In the genomic region with DNA sequence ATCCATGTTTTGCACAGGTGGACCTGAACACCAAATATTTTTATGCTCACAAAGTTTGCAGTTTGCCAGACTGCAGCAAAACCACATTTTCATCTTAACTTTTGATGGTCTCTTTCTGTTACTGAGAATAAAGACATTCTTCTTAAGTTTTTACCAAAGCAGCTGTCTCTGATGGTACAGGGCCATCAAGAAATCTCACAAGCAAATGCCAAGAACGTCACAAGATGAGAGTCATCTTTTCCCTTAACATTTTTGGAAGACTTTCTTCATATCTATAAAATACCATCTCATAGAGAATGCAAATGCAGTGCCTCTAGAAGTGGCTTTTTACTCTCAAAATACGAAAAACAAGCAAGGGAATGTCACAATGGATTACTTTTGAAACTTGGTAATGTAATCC, we compare ENCODE assay signal across 23 mouse cellular contexts.
A peak's percentile ranks its signal among the peaks of the same experiment; 100 is the strongest.
DNase-seq lines count a peak whose midpoint lies in the region; ATAC-seq and TF ChIP-seq lines count a peak whose summit lies in the region.
"Had no signal": no experiment of that assay in that cellular context is flagged by ENCODE, and none has a peak within 500 bp of the region (broad histone marks: within the 10 kb centered on the region; RNA-seq: fewer than 3 reads in every experiment).

No protein-coding gene starts in this region.

- DNase-seq in forebrain, postnatal 0 days = peak; percentile 34
- DNase-seq in forebrain, embryonic 14.5 days (ENCODE audit: low spot score) = no peak
- DNase-seq in frontal cortex, postnatal 14 days (ENCODE audit: low spot score in 2 of 2) = no peak
- no peak for DNase-seq in left cerebral cortex, adult 2 months (ENCODE audit: extremely low spot score in 1 of 2, low spot score in 2 of 2)
- DNase-seq in left cerebral cortex, adult 8-10 months (ENCODE audit: low spot score in 2 of 2) = no peak
- peak; percentile 73 for DNase-seq in brain, adult 2 months (ENCODE audit: low read depth, low spot score)
- DNase-seq in right cerebral cortex, postnatal 10 days (ENCODE audit: low spot score in 2 of 2) = no peak
- DNase-seq: adrenal gland, adult 2 months; adrenal gland, adult 8-10 months; adrenal gland, postnatal 10 days; adrenal gland, postnatal 14 days; adrenal gland, postnatal 25 days; adrenal gland, postnatal 36 days; B cell, adult 2 months; cerebellum, adult 11 months; cerebellum, adult 11-12 months; cerebellum, adult 18-20 months had no signal

- no peaks in the 10 kb centered on the region for H3K4me1 ChIP-seq in forebrain, postnatal 0 days (ENCODE audit: insufficient read depth)
- no peaks in the 10 kb centered on the region for H3K4me1 ChIP-seq in forebrain, embryonic 14.5 days (ENCODE audit: control insufficient read depth, insufficient read depth, low read length)

- ATAC-seq in forebrain, postnatal 0 days = no peak
- no peak for ATAC-seq in forebrain, embryonic 14.5 days
- ATAC-seq in frontal cortex, adult (ENCODE audit: low TSS enrichment) = peak; percentile 68
- ATAC-seq: activated CD4-positive, CD25-positive, alpha-beta regulatory T cell, adult 4 months; CD4-positive, CD25-positive, alpha-beta regulatory T cell, adult 4 months; Patski had no signal

- H3K27me3 ChIP-seq in forebrain, postnatal 0 days (ENCODE audit: insufficient read depth, low read length) = no peaks in the 10 kb centered on the region
- no peaks in the 10 kb centered on the region for H3K27me3 ChIP-seq in forebrain, embryonic 14.5 days (replicated peaks; ENCODE audit: control insufficient read depth, insufficient read depth, low read length)
- H3K27me3 ChIP-seq: CH12.LX, Patski had no signal

- H3K36me3 ChIP-seq in forebrain, postnatal 0 days (ENCODE audit: insufficient read depth) = no peaks in the 10 kb centered on the region
- H3K36me3 ChIP-seq in forebrain, embryonic 14.5 days (ENCODE audit: control insufficient read depth, insufficient read depth, low read length) = no peaks in the 10 kb centered on the region
- H3K36me3 ChIP-seq: G1E had no signal

- 68% methylated on average over 2 of the region's 2 CpGs for WGBS in forebrain, postnatal 0 days
- WGBS in forebrain, embryonic 14.5 days = 77% methylated on average over 2 of the region's 2 CpGs

- no peaks in the 10 kb centered on the region for H3K9me3 ChIP-seq in forebrain, postnatal 0 days (ENCODE audit: low read length)
- no peaks in the 10 kb centered on the region for H3K9me3 ChIP-seq in forebrain, embryonic 14.5 days (replicated peaks; ENCODE audit: control insufficient read depth, low read length)
- H3K9me3 ChIP-seq: G1E had no signal

- no peak overlapping the region for H3K4me2 ChIP-seq in forebrain, postnatal 0 days (ENCODE audit: low read depth)
- H3K4me2 ChIP-seq in forebrain, embryonic 14.5 days (ENCODE audit: low read length) = no peak overlapping the region

- no peak overlapping the region for H3K9ac ChIP-seq in forebrain, postnatal 0 days
- no peak overlapping the region for H3K9ac ChIP-seq in forebrain, embryonic 14.5 days (ENCODE audit: low read length)

- no peak overlapping the region for H3K27ac ChIP-seq in forebrain, postnatal 0 days (ENCODE audit: low read depth, low read length)
- no peak overlapping the region for H3K27ac ChIP-seq in forebrain, embryonic 14.5 days (ENCODE audit: low read depth, low read length)
- H3K27ac ChIP-seq in left cerebral cortex, adult 2 months = peak overlapping the region; percentile 47; the same call in 1 of the 2 replicates

- no peak overlapping the region for H3K4me3 ChIP-seq in forebrain, postnatal 0 days (ENCODE audit: low read depth, low read length)
- H3K4me3 ChIP-seq in forebrain, embryonic 14.5 days (ENCODE audit: low read depth, low read length) = no peak overlapping the region
- no peak overlapping the region for H3K4me3 ChIP-seq in left cerebral cortex, adult 2 months

- TF ChIP-seq CTCF in forebrain, postnatal 0 days (IDR thresholded peaks at IDR 0.05; ENCODE audit: low read depth) = no peak
- TF ChIP-seq CTCF in left cerebral cortex, adult 2 months (IDR thresholded peaks at IDR 0.05) = no peak

- intact Hi-C loops in left cerebral cortex, adult 2 months (cut with DNase I) = loop anchor here (10.0 kb wide), 1 partner anchor 391 kb away; no protein-coding TSS in a partner anchor

Comparison
In these comparisons a context has a peak if more than half of its experiments do, and no peak if none do; other contexts are left out.
1. DNase-seq: peak in forebrain, postnatal 0 days (single experiment) and brain, adult 2 months (single experiment); none in forebrain, embryonic 14.5 days (single experiment), frontal cortex, postnatal 14 days (0 of 2), left cerebral cortex, adult 2 months (0 of 2), left cerebral cortex, adult 8-10 months (0 of 2) and right cerebral cortex, postnatal 10 days (0 of 2).